Mouse (Mus musculus) lung, postnatal 36 days (tissue): ENCODE data around the gene Large2.

Experiments used
- DNase-seq: peaks from one replicate; pipeline ENCODE4 v3.0.0; 2022; ENCODE audit warnings: mixed read lengths

Large2 gene

DNA sequence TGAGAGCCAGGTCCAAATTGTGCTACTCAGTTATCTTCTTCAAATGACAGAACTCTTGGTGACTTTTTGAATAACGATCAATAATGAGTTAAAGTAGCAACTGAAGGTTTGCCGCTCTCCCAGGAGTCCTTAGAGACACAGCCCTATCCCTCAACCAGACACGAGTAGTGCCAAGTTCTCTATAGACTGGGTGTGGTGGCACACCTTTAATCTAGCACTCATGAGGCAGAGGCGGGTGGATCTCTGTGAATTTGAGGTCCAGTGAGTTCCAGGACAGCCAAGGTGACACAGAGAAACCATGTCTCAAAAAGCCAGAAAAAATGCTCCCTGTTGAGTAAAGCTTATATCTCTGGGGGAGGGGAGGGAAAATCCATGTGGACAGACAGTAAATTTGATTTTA, 47.1 kb downstream of the Large2 start:
- no peak for DNase-seq

DNA sequence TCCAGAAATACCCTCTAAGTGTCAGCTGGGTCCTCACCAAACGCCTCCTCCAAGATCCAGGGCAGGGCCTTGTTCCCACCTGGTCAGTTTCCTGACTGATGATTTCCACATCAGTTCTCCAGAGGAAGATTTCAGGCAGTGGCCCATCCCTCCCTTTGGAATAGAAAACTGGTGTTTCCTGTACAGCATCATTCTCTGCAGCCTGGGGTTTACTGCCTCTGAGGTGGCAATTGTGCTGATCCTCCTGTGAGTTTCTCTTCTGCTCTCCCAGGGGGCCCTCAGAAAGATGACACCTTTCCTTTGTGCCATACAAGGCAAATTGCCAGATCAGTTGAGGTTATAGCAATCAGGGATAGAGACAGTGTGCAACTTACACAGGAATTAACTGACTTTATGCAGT, 48.4 kb downstream of the Large2 start:
- no peak for DNase-seq

DNA sequence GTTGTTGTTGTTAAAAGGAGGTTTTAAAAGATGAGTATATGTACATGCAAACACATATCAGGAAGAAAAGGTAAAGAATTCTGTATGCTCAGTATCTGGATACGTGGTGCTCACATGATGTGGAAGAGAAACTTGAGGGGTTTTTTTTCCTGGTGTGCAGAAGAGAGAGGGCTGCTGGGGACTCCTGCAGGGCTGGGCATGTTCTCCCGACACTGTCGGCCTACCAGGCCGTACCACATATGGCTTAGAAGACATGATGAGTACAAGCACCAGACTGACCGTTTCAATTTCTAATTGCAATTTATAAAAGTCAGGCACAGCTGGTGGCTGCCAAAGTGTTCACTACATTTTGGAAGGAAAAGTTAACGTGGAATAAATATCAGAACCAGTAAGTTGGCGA, 49.0 kb downstream of the Large2 start:
- DNase-seq = no peak

DNA sequence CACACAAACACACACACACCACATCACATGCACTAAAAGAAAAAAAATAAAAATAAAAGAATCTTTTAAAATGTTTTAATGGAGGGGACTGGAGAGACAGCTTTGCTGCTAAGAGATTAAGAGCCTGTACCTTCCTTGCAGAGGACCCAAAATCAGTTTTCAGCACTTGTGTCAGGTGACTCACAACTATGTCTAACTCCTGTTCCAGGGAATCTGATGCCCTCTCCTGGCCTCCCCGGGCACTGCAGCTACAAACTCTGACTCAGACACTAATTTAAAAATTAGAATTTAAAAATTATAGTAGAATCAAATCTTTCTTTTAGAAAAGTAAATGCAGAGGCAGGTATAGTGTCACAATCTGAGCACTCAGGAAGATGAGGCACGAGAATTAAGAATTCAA, 52.0 kb downstream of the Large2 start:
- DNase-seq = peak; percentile 59

DNA sequence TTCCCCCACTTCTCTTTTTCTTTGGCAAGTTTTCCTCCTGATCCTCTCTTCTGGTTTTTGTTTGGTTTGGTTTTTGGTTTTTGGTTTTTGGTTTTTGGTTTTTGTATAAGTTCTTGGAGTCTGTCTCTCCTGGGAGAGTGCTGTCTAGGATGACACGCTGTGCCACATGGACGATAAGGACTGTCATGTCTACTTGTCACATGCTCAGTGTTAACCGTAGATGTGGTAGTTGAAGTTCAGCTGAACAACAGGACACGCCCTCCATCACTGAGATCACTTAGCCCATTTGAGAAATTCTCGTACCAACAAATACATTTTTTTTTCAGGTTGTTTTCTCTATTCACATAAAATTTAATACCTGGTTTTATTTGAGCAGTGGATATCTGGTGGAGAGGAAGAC, 57.4 kb downstream of the Large2 start:
- no peak for DNase-seq

- DNase-seq = no peak
Observed at GRCm38 (mm10) chr2:92316652-92317051, 58.0 kb downstream of the Large2 start.
